Mouse (Mus musculus) stomach, postnatal 0 days (tissue): ENCODE results near the gene Lmo1.

Experiments used
- CTCF ChIP-seq: IDR thresholded peaks from 2 replicates; pipeline ENCODE4 v1.5.1; 2016; ENCODE audit warnings: antibody characterized with exemption, low read depth, mild to moderate bottlenecking, moderate library complexity
- EP300 ChIP-seq: optimal IDR thresholded peaks from 2 replicates; pipeline ENCODE3; 2016; ENCODE audit warnings: antibody characterized with exemption

DNA sequence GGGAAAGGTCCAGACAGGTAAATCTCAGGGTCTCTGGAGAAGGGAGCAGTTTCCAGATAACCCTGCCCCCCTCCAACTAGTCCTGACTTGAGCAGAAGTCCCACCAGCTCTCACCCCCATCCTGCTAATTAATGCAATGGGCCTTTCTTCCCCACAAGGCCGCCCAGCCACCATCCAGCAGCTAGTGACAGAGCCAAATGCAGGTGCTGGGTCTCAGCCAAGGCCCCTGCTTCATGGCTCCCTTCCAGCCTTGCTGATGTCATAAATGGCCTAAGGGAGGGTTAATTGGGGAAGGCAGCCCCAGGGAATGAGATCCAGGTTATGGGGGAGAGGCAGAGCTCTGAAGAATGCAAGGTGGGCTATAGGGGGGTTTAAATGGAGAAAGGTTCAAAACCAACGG, 32.4 kb downstream of the Lmo1 start:
- no peak for TF ChIP-seq CTCF
- TF ChIP-seq EP300 = no peak
